Mouse (Mus musculus): ENCODE results near the gene Rtn2. TPM values are rescaled to one million over a fixed set of nuclear protein-coding genes. Genes with fewer than 3 reads are reported as not detected.

Gene Rtn2
- polyA plus RNA-seq, 1 experiment from 2014 or later: 27.2 TPM

DNA sequence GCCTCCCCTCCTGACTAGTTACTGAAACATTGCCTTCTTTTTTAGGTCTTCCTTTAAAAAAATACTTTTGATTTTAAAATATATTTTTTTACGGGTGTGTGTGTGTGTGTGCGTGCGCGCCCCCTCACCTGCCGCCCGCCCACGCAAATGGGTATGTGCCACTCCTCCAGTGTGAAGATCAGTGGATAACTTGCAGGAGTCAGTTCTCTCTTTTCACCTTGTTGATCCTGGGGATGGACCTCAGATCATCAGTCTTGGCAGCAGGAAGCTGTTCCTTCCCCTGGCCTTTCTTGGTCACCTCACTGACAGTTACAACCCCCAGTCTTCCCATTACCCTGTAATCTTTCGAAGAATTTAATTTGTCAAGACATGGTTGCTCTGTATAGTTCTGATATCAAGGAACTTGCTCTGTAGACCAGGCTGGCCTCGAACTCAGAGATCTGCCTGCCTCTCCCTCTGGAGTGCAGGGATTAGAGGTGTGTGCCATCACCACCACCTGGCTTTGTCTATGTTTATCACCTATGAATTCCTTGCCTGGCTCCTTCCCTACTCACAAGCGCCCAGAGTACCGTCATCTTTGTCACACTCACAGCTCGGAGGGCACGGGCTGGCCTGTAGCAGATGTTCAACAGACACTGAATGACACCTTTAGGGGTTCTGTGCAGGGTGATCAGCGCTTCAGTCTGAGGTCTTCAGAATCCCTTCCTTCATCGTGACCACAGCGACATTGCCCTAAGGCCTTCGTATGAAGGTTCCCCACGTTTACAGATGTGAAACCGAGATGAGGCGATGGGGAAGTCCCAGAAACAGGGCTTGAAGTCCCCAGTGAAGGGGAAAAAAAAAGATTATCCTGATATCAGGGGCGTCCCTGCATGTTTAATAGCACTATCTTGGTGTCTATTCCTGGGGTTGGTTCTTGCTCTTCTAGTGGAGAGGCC lies 43.1 kb downstream of the Rtn2 start:
- peak overlapping the region; percentile 77 for H3K4me2 ChIP-seq
- H3K9ac ChIP-seq: peak overlapping the region; percentile 36; the same call in 1 of the 2 replicates
- peaks cover 28% of the 10 kb centered on the region for H3K4me1 ChIP-seq (replicated peaks)
- H3K9me3 ChIP-seq (replicated peaks): no peaks in the 10 kb centered on the region
- H3K4me3 ChIP-seq: peak overlapping the region; percentile 47; the same call in 1 of the 2 replicates
- 65% methylated on average over 21 of the region's 21 CpGs for WGBS
- H3K27me3 ChIP-seq: no peaks in the 10 kb centered on the region
- H3K36me3 ChIP-seq: no peaks in the 10 kb centered on the region
- ATAC-seq (replicated peaks; ENCODE audit: insufficient number of reproducible peaks, insufficient read depth, low FRiP score, low read depth): no peak
- H3K27ac ChIP-seq: peak overlapping the region; percentile 82; the same call in 1 of the 2 replicates

DNA sequence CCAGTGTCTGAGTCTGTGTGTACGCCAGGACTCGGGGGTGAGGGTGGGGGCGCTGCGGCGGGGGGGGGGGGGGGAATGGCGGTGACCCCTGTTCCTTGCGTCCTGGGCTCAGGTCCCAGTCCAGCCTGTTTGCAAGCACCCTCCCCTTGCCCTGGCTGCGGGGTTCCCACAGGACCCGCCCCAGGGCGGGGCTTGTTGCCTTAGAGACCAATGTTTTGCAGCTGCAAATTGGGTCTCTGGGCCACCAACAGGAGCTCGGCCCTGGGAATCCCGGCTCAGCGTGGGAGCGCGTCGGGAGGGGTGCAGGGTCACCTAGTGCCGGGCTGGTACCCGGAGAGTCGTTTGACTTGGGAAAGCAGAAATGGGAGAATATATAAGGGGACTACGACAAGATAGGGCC lies 43.9 kb downstream of the Rtn2 start:
- WGBS: 1% methylated on average over 20 of the region's 20 CpGs
- no peaks in the 10 kb centered on the region for H3K9me3 ChIP-seq (replicated peaks)
- H3K27me3 ChIP-seq: no peaks in the 10 kb centered on the region
- ATAC-seq (replicated peaks; ENCODE audit: insufficient number of reproducible peaks, insufficient read depth, low FRiP score, low read depth): peak; percentile 61
- H3K4me3 ChIP-seq: peak overlapping the region; percentile 47
- peaks cover 24% of the 10 kb centered on the region for H3K4me1 ChIP-seq (replicated peaks)
- peak overlapping the region; percentile 82 for H3K27ac ChIP-seq
- H3K36me3 ChIP-seq: no peaks in the 10 kb centered on the region
- peak overlapping the region; percentile 36 for H3K9ac ChIP-seq
- H3K4me2 ChIP-seq: peak overlapping the region; percentile 77

DNA sequence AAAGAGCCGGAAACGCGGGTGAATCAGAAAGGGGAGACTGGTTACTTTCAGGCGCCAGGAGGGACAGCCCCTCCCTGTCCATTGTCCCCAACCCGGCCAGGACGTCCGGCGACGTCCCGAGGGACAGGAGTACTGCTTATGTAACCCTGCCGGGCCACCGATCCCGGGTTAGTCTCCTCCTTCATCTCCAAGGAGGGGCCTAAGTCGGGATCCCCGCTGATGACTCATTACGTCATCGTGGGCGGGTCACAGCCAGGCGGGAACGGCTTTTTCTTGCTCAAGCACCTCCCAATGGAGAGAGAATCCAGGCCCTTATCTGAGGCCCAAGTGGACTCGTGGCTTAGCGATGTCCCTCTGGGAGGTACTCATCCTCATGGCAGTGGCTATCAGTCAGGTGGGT lies 44.7 kb downstream of the Rtn2 start:
- peak overlapping the region; percentile 82 for H3K27ac ChIP-seq
- WGBS: under 1% methylated on average over 22 of the region's 22 CpGs
- no peaks in the 10 kb centered on the region for H3K36me3 ChIP-seq
- H3K9me3 ChIP-seq (replicated peaks): no peaks in the 10 kb centered on the region
- H3K27me3 ChIP-seq: no peaks in the 10 kb centered on the region
- H3K4me2 ChIP-seq: peak overlapping the region; percentile 77
- peaks cover 24% of the 10 kb centered on the region for H3K4me1 ChIP-seq (replicated peaks)
- peak overlapping the region; percentile 47 for H3K4me3 ChIP-seq
- H3K9ac ChIP-seq: peak overlapping the region; percentile 36
- peak; percentile 78 for ATAC-seq (replicated peaks; ENCODE audit: insufficient number of reproducible peaks, insufficient read depth, low FRiP score, low read depth)

DNA sequence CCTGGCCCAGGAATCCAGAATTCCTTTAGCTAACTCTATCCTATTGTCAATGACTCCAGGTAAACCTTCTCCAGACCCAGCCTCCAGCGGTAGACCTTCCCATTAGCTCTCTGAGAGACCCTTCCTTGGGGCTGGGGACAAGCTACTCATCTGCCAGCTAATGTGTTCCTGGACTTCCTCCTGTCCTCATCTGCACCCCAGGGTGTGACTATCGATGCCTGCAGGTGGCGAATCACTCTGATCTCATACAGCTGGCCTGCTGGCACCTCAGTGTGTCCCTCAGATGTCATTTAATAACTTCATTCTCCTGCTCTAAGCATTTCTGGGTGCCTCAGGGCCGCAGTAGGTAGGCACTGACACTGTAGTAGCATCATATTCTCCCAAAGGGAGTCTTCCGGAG lies 45.4 kb downstream of the Rtn2 start:
- H3K4me1 ChIP-seq (replicated peaks): peaks cover 28% of the 10 kb centered on the region
- peak overlapping the region; percentile 82 for H3K27ac ChIP-seq
- H3K27me3 ChIP-seq: no peaks in the 10 kb centered on the region
- H3K36me3 ChIP-seq: no peaks in the 10 kb centered on the region
- ATAC-seq (replicated peaks; ENCODE audit: insufficient number of reproducible peaks, insufficient read depth, low FRiP score, low read depth): no peak
- WGBS: 67% methylated on average over 5 of the region's 5 CpGs
- H3K9ac ChIP-seq: peak overlapping the region; percentile 35; the same call in 1 of the 2 replicates
- H3K4me3 ChIP-seq: no peak overlapping the region
- H3K9me3 ChIP-seq (replicated peaks): no peaks in the 10 kb centered on the region
- peak overlapping the region; percentile 77 for H3K4me2 ChIP-seq

DNA sequence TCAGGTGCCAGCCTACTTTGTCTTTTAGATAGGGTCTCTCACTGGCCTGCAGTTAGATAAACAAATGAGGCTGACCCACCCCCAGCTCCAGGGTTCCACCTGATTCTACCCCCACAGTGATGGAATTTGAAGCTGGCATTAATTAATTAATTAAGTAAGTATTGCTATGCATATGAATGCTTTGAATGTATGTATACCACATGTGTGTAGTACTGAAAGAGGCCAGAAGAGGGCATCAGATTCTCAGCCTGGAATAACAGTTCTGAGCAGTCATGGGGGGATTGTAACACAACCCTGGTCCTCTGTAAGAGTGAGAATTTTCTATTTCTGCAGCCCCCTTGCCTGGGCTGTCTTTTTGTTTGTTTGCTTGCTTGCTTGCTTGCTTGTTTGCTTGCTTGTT lies 46.0 kb downstream of the Rtn2 start:
- H3K9me3 ChIP-seq (replicated peaks): no peaks in the 10 kb centered on the region
- H3K27ac ChIP-seq: no peak overlapping the region
- peaks cover 28% of the 10 kb centered on the region for H3K4me1 ChIP-seq (replicated peaks)
- no peaks in the 10 kb centered on the region for H3K27me3 ChIP-seq
- H3K9ac ChIP-seq: no peak overlapping the region
- ATAC-seq (replicated peaks; ENCODE audit: insufficient number of reproducible peaks, insufficient read depth, low FRiP score, low read depth): no peak
- H3K36me3 ChIP-seq: no peaks in the 10 kb centered on the region
- H3K4me2 ChIP-seq: no peak overlapping the region
- H3K4me3 ChIP-seq: no peak overlapping the region

DNA sequence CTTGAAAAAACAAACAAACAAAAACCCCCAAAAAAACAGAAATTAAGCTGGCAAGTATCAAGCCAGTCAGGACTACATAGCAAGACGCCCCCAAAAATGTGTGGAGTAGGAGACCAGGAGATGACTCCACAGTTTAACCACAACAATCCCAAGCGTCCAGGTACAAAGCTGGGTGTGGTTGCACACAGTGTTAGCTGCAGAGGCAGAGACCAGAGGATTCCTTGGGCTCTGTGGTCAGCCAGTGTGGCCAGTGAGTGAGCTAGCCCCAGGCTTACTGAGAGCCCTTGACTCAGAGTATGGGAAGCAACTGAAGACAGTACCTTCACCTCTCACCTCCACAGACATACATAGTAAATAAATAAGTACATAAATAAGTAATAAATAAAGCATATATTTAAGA lies 49.5 kb downstream of the Rtn2 start:
- Histone ChIP-seq H3K27me3 (no peaks in the 10 kb centered on the region), H3K36me3 (no peaks in the 10 kb centered on the region), H3K4me2 (peak overlapping the region; percentile 83), H3K9me3 (replicated peaks) (no peaks in the 10 kb centered on the region), H3K27ac (peak overlapping the region; percentile 91; the same call in 1 of the 2 replicates), H3K4me3 (0 out of 2 replicates have a peak overlapping the region, but pooled peaks have one; percentile 71), H3K4me1 (replicated peaks) (peaks cover 34% of the 10 kb centered on the region), H3K9ac (no peak overlapping the region)
- no peak for ATAC-seq (replicated peaks; ENCODE audit: insufficient number of reproducible peaks, insufficient read depth, low FRiP score, low read depth)
- 68% methylated on average over 2 of the region's 2 CpGs for WGBS

DNA sequence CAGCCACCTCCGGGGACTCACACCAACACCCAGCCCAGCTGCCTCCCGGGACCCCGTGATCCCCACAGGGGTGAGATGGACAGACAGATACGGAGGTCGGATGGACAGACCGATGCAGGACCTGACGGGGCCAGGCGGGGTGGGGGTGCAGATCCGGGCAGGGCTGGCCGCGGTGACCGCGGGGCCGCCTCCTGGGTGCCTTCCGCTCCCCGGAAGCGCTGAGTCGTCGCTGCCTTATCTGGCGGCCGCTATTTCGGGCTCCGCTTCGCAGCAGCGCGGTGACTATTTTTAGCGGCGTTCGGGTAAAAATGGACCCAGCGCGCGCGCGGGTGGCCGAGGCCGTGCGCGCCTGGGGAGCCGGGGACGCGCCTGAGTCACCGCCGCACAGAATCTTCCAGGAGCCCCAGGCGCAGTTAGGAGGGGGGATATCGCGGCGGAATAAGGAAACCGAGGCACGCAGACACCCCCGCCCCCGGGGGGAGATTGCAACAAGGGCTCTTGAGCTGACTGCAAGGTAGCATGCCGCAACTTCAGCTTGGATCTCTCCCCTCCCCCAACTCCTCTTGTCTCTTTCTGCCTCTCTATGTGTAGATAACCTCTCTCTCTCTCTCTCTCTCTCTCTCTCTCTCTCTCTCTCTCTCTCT lies 50.4 kb downstream of the Rtn2 start:
- H3K4me3 ChIP-seq: peak overlapping the region; percentile 71
- peaks cover 34% of the 10 kb centered on the region for H3K4me1 ChIP-seq (replicated peaks)
- ATAC-seq (replicated peaks; ENCODE audit: insufficient number of reproducible peaks, insufficient read depth, low FRiP score, low read depth): peak; percentile 85
- no peaks in the 10 kb centered on the region for H3K9me3 ChIP-seq (replicated peaks)
- under 1% methylated on average over 52 of the region's 52 CpGs for WGBS
- no peaks in the 10 kb centered on the region for H3K36me3 ChIP-seq
- H3K27me3 ChIP-seq: no peaks in the 10 kb centered on the region
- peak overlapping the region; percentile 78 for H3K9ac ChIP-seq
- H3K27ac ChIP-seq: peak overlapping the region; percentile 91
- peak overlapping the region; percentile 83 for H3K4me2 ChIP-seq

DNA sequence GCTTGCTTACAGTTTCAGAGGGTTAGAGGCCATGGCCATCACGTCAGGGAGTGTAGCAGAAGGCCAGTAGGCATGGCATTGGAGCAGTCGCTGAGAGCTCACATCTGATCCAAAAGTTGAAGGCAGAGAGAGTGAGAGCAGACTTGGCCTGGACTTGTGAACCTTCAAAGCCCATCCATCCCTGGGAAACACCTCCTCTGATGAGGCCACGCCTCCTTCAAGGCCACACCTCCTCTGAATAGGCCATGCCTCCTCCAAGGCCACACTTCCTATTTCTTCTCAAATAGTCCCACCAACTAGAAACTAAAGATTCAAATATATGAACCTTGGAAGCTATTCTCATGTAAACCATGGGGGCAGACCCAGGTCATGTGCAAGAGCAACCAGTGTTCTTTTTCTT lies 53.2 kb downstream of the Rtn2 start:
- no peaks in the 10 kb centered on the region for H3K27me3 ChIP-seq
- 53% methylated on average over 3 of the region's 3 CpGs for WGBS
- no peak for ATAC-seq (replicated peaks; ENCODE audit: insufficient number of reproducible peaks, insufficient read depth, low FRiP score, low read depth)
- no peak overlapping the region for H3K4me3 ChIP-seq
- H3K27ac ChIP-seq: no peak overlapping the region
- H3K36me3 ChIP-seq: no peaks in the 10 kb centered on the region
- no peaks in the 10 kb centered on the region for H3K9me3 ChIP-seq (replicated peaks)
- H3K4me1 ChIP-seq (replicated peaks): peaks cover 43% of the 10 kb centered on the region
- H3K4me2 ChIP-seq: no peak overlapping the region
- no peak overlapping the region for H3K9ac ChIP-seq

DNA sequence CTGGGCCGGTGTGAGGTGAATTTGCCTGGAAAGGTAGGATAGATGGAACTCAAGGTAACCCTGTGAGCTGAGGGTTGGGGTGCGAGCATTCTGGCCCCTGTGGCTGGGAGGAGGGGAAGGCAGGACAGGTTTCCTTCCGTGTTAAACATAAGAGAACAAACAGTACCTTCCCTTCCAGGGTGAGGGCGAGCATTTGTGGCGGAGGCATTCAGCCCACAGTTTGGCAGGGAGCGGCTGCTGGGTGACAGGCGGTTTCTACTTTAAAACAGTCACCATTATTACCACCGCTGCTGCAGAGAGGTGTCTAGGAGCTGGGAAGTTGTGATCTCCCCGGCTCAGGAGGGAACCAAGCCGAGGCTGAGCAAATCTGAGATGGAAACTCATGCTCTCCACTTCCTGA lies 54.7 kb downstream of the Rtn2 start:
- H3K9ac ChIP-seq: no peak overlapping the region
- no peaks in the 10 kb centered on the region for H3K9me3 ChIP-seq (replicated peaks)
- peaks cover 55% of the 10 kb centered on the region for H3K4me1 ChIP-seq (replicated peaks)
- H3K36me3 ChIP-seq: no peaks in the 10 kb centered on the region
- no peak for ATAC-seq (replicated peaks; ENCODE audit: insufficient number of reproducible peaks, insufficient read depth, low FRiP score, low read depth)
- H3K4me3 ChIP-seq: no peak overlapping the region
- WGBS: 60% methylated on average over 10 of the region's 10 CpGs
- peak overlapping the region; percentile 6 for H3K27ac ChIP-seq
- H3K4me2 ChIP-seq: no peak overlapping the region
- 0 out of 2 replicates have a peak, but pooled peaks cover 2% of the 10 kb centered on the region for H3K27me3 ChIP-seq

DNA sequence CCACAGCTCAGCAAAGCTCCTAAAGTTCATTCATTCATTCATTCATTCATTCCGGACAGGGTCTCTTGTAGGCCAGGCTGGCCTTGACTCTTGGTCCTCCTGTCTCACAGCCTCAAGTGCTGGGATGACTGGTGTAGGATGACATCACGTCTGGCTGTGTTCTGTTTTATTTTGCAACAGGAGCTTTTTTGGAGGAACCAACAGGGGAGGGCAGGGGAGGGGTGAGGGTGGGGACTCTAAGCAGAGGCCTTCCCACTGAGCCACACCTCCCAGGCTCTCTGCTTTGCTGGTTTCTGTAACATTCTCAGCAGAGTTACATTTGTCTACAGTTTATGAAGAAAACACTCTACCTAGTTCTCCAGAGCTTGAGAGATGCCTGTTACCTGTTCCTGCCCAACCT lies 55.6 kb downstream of the Rtn2 start:
- Histone ChIP-seq H3K4me1 (replicated peaks) (peaks cover 60% of the 10 kb centered on the region), H3K27me3 (0 out of 2 replicates have a peak, but pooled peaks cover 2% of the 10 kb centered on the region), H3K27ac (peak overlapping the region; percentile 17; the same call in 1 of the 2 replicates), H3K9ac (no peak overlapping the region), H3K4me2 (no peak overlapping the region), H3K9me3 (replicated peaks) (no peaks in the 10 kb centered on the region), H3K4me3 (no peak overlapping the region), H3K36me3 (no peaks in the 10 kb centered on the region)
- ATAC-seq (replicated peaks; ENCODE audit: insufficient number of reproducible peaks, insufficient read depth, low FRiP score, low read depth): no peak
- 51% methylated on average over 2 of the region's 2 CpGs for WGBS

DNA sequence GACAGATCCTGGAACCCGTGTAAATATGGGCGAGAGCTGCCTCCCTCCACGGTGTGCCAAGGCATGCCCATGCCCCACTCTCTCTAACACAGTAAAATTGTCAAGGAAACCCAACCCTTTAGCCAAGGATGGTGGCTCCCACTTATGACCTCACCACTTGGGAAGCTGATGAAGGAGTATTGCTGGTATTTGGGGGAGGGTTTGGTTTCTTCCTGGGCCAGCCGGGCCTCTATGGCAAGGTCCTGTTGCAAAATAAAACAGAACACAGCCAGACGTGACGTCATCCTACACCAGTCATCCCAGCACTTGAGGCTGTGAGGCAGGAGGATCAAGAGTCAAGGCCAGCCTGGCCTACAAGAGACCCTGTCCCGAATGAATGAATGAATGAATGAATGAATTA lies 56.2 kb downstream of the Rtn2 start:
- peak overlapping the region; percentile 17; the same call in 1 of the 2 replicates for H3K27ac ChIP-seq
- no peaks in the 10 kb centered on the region for H3K9me3 ChIP-seq (replicated peaks)
- H3K9ac ChIP-seq: no peak overlapping the region
- no peak for ATAC-seq (replicated peaks; ENCODE audit: insufficient number of reproducible peaks, insufficient read depth, low FRiP score, low read depth)
- H3K4me1 ChIP-seq (replicated peaks): peaks cover 65% of the 10 kb centered on the region
- H3K36me3 ChIP-seq: no peaks in the 10 kb centered on the region
- 0 out of 2 replicates have a peak, but pooled peaks cover 2% of the 10 kb centered on the region for H3K27me3 ChIP-seq
- H3K4me3 ChIP-seq: no peak overlapping the region
- 51% methylated on average over 7 of the region's 7 CpGs for WGBS
- no peak overlapping the region for H3K4me2 ChIP-seq

All from heart, embryonic 15.5 days (tissue).